Mouse (Mus musculus) neural tube, embryonic 14.5 days (tissue): ENCODE results near the gene Poc1b. TPM values are rescaled to one million over a fixed set of nuclear protein-coding genes. Genes with fewer than 3 reads are reported as not detected.
"Not testable (repeated sequence)": the region's sequence is repeated elsewhere in the genome, so short reads cannot be mapped to it uniquely, and the experiment has no call there.

ENCODE experiments used
- ATAC-seq: fragments of 200-750 bp; cut with Nextera tagmentation; 2 replicates; pipeline ENCODE4 v1.8.0; 2017; ENCODE audit warnings: low read depth, mild to moderate bottlenecking, moderate TSS enrichment, moderate library complexity
- H3K27ac ChIP-seq: fragments of 300-500 bp; sonication (generic); 2 replicates; pipeline ENCODE4 v1.5.1; 2014; ENCODE audit warnings: low read depth, mild to moderate bottlenecking, control low read depth, low read length, moderate library complexity, mixed read lengths
- H3K27me3 ChIP-seq: fragments of 300-500 bp; sonication (generic); 2 replicates; pipeline ENCODE4 v1.6.1; 2014; ENCODE audit warnings: low read length; ENCODE audit not compliant: control insufficient read depth, insufficient read depth
- H3K36me3 ChIP-seq: fragments of 300-500 bp; sonication (generic); 2 replicates; pipeline ENCODE4 v1.6.1; 2014; ENCODE audit warnings: low read length, mixed read lengths; ENCODE audit not compliant: control insufficient read depth, insufficient read depth
- H3K4me1 ChIP-seq: fragments of 300-500 bp; sonication (generic); 2 replicates; pipeline ENCODE4 v1.6.1; 2014; ENCODE audit warnings: low read length; ENCODE audit not compliant: control insufficient read depth, insufficient read depth
- H3K4me2 ChIP-seq: fragments of 300-500 bp; sonication (generic); 2 replicates; pipeline ENCODE4 v1.6.1; 2014; ENCODE audit warnings: mild to moderate bottlenecking, low read depth, low read length, control low read depth
- H3K4me3 ChIP-seq: fragments of 300-500 bp; sonication (generic); 2 replicates; pipeline ENCODE4 v1.5.1; 2014; ENCODE audit warnings: low read depth, low read length, control low read depth, mixed read lengths
- H3K9ac ChIP-seq: fragments of 300-500 bp; sonication (generic); replicated peaks from 2 replicates; pipeline ENCODE4 v1.6.1; 2014; ENCODE audit warnings: low read depth, mild to moderate bottlenecking, control low read depth, low read length, mixed read lengths
- H3K9me3 ChIP-seq: fragments of 300-500 bp; sonication (generic); 2 replicates; pipeline ENCODE4 v1.6.1; 2016; ENCODE audit warnings: low read length; ENCODE audit not compliant: control insufficient read depth
- WGBS: fragments of 180-500 bp; shearing (Covaris S2); extraction: QIAGEN DNeasy Blood & Tissue Kit; methylation state at CpG from one replicate; pipeline ENCODE4 v1.1.7; 2014; 5-methylcytosine and 5-hydroxymethylcytosine counted together
- polyA plus RNA-seq: library from polyadenylated mRNA; unstranded; fragments of >200 nt; fragmentation: Nextera tagmentation; extraction: Ambion mirVana; gene quantifications from 2 replicates; pipeline ENCODE4 v1.2.1, GENCODE M21; 2014

Gene Poc1b
- polyA plus RNA-seq, 1 experiment from 2014 or later, result 13.8 TPM

- 97% methylated on average over 9 of the region's 10 CpGs for WGBS
- not testable (repeated sequence) for ATAC-seq, H3K27ac ChIP-seq
These were observed 50.9 kb downstream of the Poc1b start for GRCm38 (mm10) chr10:99157697-99158096.

GRCm38 (mm10) chr10:99161987-99162582 lies 55.2 kb downstream of the Poc1b start:
- H3K4me1 ChIP-seq, result no peaks in the 10 kb centered on the region
- no peak overlapping the region for H3K27ac ChIP-seq
- H3K27me3 ChIP-seq, result no peaks in the 10 kb centered on the region
- ATAC-seq, result 0 out of 2 replicates have a peak, but pooled peaks have one; percentile 44
- H3K9me3 ChIP-seq, result no peaks in the 10 kb centered on the region
- 41% methylated on average over 8 of the region's 8 CpGs for WGBS
- H3K9ac ChIP-seq, result no peak overlapping the region
- no peak overlapping the region for H3K4me3 ChIP-seq
- no peaks in the 10 kb centered on the region for H3K36me3 ChIP-seq
- no peak overlapping the region for H3K4me2 ChIP-seq

More at GRCm38 (mm10) chr10:99157697-99158096, 50.9 kb downstream of the Poc1b start:
- H3K27me3 ChIP-seq, H3K4me3 ChIP-seq, H3K4me2 ChIP-seq, H3K9ac ChIP-seq, H3K4me1 ChIP-seq, H3K36me3 ChIP-seq, H3K9me3 ChIP-seq: not testable (repeated sequence)

DNA sequence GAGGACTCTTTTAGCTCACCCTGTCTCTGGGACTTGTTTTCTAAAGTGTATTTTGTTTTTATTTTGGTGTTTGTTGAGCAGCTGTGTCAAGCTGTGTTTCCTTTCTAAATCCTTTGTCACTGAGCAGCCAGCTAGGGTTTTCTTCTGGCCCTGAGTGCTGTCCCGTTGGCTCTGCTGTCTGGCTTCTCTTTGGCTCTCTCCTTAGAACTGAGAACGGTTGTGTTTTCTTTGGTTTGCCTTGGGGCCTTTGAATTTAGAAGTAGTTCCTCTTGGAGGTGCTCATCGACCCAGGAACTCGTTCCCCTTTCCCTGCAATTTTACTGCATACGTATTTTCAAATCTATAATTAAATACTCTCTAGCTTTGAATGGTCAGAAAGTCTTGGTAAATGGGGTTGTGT lies 56.2 kb downstream of the Poc1b start:
- Histone ChIP-seq H3K9ac (no peak overlapping the region), H3K27ac (no peak overlapping the region), H3K9me3 (no peaks in the 10 kb centered on the region), H3K4me2 (no peak overlapping the region), H3K4me3 (no peak overlapping the region), H3K27me3 (no peaks in the 10 kb centered on the region), H3K36me3 (no peaks in the 10 kb centered on the region), H3K4me1 (no peaks in the 10 kb centered on the region)
- ATAC-seq, result no peak
- WGBS, result 87% methylated on average over 5 of the region's 5 CpGs

GRCm38 (mm10) chr10:99164871-99165477 lies 58.1 kb downstream of the Poc1b start:
- no peak overlapping the region for H3K4me2 ChIP-seq
- no peaks in the 10 kb centered on the region for H3K36me3 ChIP-seq
- ATAC-seq, result peak; percentile 77; the same call in 1 of the 2 replicates
- no peaks in the 10 kb centered on the region for H3K4me1 ChIP-seq
- H3K27me3 ChIP-seq, result no peaks in the 10 kb centered on the region
- H3K9me3 ChIP-seq, result no peaks in the 10 kb centered on the region
- no peak overlapping the region for H3K27ac ChIP-seq
- H3K4me3 ChIP-seq, result no peak overlapping the region
- H3K9ac ChIP-seq, result no peak overlapping the region
- 28% methylated on average over 12 of the region's 13 CpGs for WGBS

DNA sequence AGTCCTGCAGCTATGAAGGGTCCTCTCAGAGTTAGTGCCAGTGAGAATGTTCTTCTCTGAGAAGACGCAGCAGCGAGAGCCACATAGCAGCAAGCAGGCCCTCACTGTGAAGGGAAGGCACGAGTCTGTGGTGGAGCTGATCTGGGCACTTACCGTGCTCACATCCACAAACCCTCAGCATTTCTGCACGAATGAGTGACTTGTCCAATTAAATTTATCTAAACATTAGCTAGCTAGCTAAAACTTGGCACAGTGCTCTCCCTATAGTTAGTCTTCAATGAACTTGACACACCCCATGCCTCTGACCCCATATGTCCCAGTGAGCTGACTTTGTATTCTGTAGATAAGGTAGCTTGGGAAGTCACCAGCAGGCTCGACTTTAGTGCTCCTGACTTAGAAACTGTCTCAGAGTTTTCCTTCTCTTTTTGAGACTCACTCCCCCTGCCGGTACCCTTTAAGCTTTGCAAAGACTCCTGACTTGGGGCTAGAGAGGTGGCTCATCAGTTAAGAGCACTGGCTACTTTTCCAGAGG lies 59.0 kb downstream of the Poc1b start:
- H3K4me1 ChIP-seq, result no peaks in the 10 kb centered on the region
- H3K27ac ChIP-seq, result no peak overlapping the region
- no peak overlapping the region for H3K4me2 ChIP-seq
- WGBS, result 83% methylated on average over 7 of the region's 7 CpGs
- H3K9ac ChIP-seq, result no peak overlapping the region
- H3K9me3 ChIP-seq, result no peaks in the 10 kb centered on the region
- H3K4me3 ChIP-seq, result no peak overlapping the region
- no peaks in the 10 kb centered on the region for H3K36me3 ChIP-seq
- ATAC-seq, result no peak
- no peaks in the 10 kb centered on the region for H3K27me3 ChIP-seq

DNA sequence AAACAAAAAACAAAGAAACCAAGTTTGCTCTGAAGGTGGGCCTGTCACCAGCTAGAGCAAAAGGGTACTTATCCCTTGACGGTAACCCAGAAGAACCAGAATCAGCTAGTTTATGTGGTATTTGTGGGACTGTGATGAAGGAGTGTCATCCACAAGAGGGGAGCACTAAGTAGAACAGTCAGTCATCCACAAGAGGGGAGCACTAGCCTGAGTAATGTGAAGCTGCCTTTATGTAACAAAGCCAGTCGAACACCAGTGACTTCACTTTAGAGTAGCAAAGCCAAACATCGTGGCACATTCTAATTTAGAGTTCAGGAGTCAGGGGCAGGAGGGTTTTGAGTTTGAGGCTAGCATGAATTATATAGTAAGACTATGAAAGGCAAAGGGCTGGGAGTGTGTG lies 59.6 kb downstream of the Poc1b start:
- WGBS, result 84% methylated on average over 3 of the region's 3 CpGs
- no peak overlapping the region for H3K4me3 ChIP-seq
- no peaks in the 10 kb centered on the region for H3K36me3 ChIP-seq
- no peak overlapping the region for H3K27ac ChIP-seq
- no peaks in the 10 kb centered on the region for H3K9me3 ChIP-seq
- H3K4me1 ChIP-seq, result peaks cover 2% of the 10 kb centered on the region; the same call in 1 of the 2 replicates
- ATAC-seq, result no peak
- H3K9ac ChIP-seq, result no peak overlapping the region
- H3K4me2 ChIP-seq, result no peak overlapping the region
- H3K27me3 ChIP-seq, result no peaks in the 10 kb centered on the region

GRCm38 (mm10) chr10:99168404-99168803 lies 61.6 kb downstream of the Poc1b start:
- Histone ChIP-seq H3K4me1 (peaks cover 2% of the 10 kb centered on the region; the same call in 1 of the 2 replicates), H3K4me2 (no peak overlapping the region), H3K27me3 (no peaks in the 10 kb centered on the region), H3K9ac (no peak overlapping the region), H3K27ac (no peak overlapping the region), H3K36me3 (no peaks in the 10 kb centered on the region), H3K9me3 (no peaks in the 10 kb centered on the region), H3K4me3 (no peak overlapping the region)
- 77% methylated on average over 6 of the region's 6 CpGs for WGBS
- ATAC-seq, result no peak

GRCm38 (mm10) chr10:99168840-99169764 lies 62.3 kb downstream of the Poc1b start:
- no peaks in the 10 kb centered on the region for H3K9me3 ChIP-seq

More at GRCm38 (mm10) chr10:99168840-99169764, 62.3 kb downstream of the Poc1b start:
- Histone ChIP-seq H3K9ac (no peak overlapping the region), H3K27ac (no peak overlapping the region), H3K36me3 (no peaks in the 10 kb centered on the region), H3K4me3 (no peak overlapping the region), H3K27me3 (no peaks in the 10 kb centered on the region), H3K4me2 (no peak overlapping the region), H3K4me1 (peaks cover 2% of the 10 kb centered on the region; the same call in 1 of the 2 replicates)
- ATAC-seq, result no peak
- WGBS, result 82% methylated on average over 11 of the region's 11 CpGs
